Mouse (Mus musculus) lung, postnatal 10 days (tissue): Measurements from ENCODE around the gene Anp32b.
A peak's percentile ranks its signal among the peaks of the same experiment; 100 is the strongest.

Experiments
- DNase-seq: peaks from one replicate; pipeline ENCODE4 v3.0.0; 2021

Anp32b gene

GRCm38 (mm10) chr4:46450519-46451131 is at the start of gene Anp32b:
Gene Anp32b (plus strand): TSS chr4:46450902.
- DNase-seq = peak; percentile 94

- no peak for DNase-seq
These were observed 46.5 kb upstream of the Anp32b start for GRCm38 (mm10) chr4:46404042-46404795.

- no peak for DNase-seq
These were observed 43.6 kb upstream of the Anp32b start for GRCm38 (mm10) chr4:46406966-46407703.

- no peak for DNase-seq
These were observed 40.0 kb upstream of the Anp32b start for GRCm38 (mm10) chr4:46410677-46411076.

- DNase-seq = no peak
These were observed 39.2 kb upstream of the Anp32b start for GRCm38 (mm10) chr4:46411489-46411888.

- DNase-seq = no peak
These were observed 38.6 kb upstream of the Anp32b start for GRCm38 (mm10) chr4:46412113-46412512.

- DNase-seq = no peak
These were observed 37.3 kb upstream of the Anp32b start, which contains the start of gene Hemgn for GRCm38 (mm10) chr4:46413406-46413805. Gene Hemgn (minus strand): TSS chr4:46413506.

- DNase-seq = peak; percentile 30
These were observed 33.2 kb upstream of the Anp32b start for GRCm38 (mm10) chr4:46417491-46417890.

GRCm38 (mm10) chr4:46418851-46419250 is 31.9 kb upstream of the Anp32b start:
- DNase-seq = no peak

- DNase-seq = no peak
These were observed 28.1 kb upstream of the Anp32b start for GRCm38 (mm10) chr4:46422625-46423024.

GRCm38 (mm10) chr4:46428903-46429499 is 21.7 kb upstream of the Anp32b start:
- no peak for DNase-seq

- no peak for DNase-seq
These were observed 18.2 kb upstream of the Anp32b start for GRCm38 (mm10) chr4:46432339-46433036.

GRCm38 (mm10) chr4:46442501-46442900 is 8.2 kb upstream of the Anp32b start:
- no peak for DNase-seq

- no peak for DNase-seq
These were observed 5.3 kb upstream of the Anp32b start for GRCm38 (mm10) chr4:46445237-46445945.

- no peak for DNase-seq
These were observed 3.2 kb upstream of the Anp32b start for GRCm38 (mm10) chr4:46447461-46447860.

GRCm38 (mm10) chr4:46448886-46449285 is 1.8 kb upstream of the Anp32b start:
- DNase-seq = no peak

- DNase-seq = no peak
These were observed 633 bp upstream of the Anp32b start for GRCm38 (mm10) chr4:46450020-46450518.

- peak; percentile 75 for DNase-seq
These were observed 597 bp downstream of the Anp32b start for GRCm38 (mm10) chr4:46451240-46451757.

- peak; percentile 81 for DNase-seq
These were observed 1.2 kb downstream of the Anp32b start for GRCm38 (mm10) chr4:46451758-46452480.

- peak; percentile 72 for DNase-seq
These were observed 1.8 kb downstream of the Anp32b start for GRCm38 (mm10) chr4:46452481-46452850.
